10 mouse cellular contexts compared by ENCODE assay signal in genomic region chr13:4133070-4133469, GRCm38 (mm10). TPM values are rescaled to one million over a fixed set of nuclear protein-coding genes. Genes with fewer than 3 reads are reported as not detected.
A peak's percentile ranks its signal among the peaks of the same experiment; 100 is the strongest.
DNase-seq lines count a peak whose midpoint lies in the region; ATAC-seq and TF ChIP-seq lines count a peak whose summit lies in the region.
"Had no signal": no experiment of that assay in that cellular context is flagged by ENCODE, and none has a peak within 500 bp of the region (broad histone marks: within the 10 kb centered on the region; RNA-seq: fewer than 3 reads in every experiment).

No protein-coding gene starts in this region.

- 41% methylated on average over 2 of the region's 2 CpGs for WGBS in midbrain, embryonic 14.5 days
- 50% methylated on average over 2 of the region's 2 CpGs for WGBS in midbrain, embryonic 13.5 days
- 29% methylated on average over 2 of the region's 2 CpGs for WGBS in lung, postnatal 0 days

- H3K9ac ChIP-seq in midbrain, embryonic 14.5 days (replicated peaks; ENCODE audit: low read length) = no peak overlapping the region
- no peak overlapping the region for H3K9ac ChIP-seq in midbrain, embryonic 13.5 days (replicated peaks)
- no peak overlapping the region for H3K9ac ChIP-seq in lung, postnatal 0 days (replicated peaks; ENCODE audit: low read depth)
- H3K9ac ChIP-seq: embryonic facial prominence, embryonic 13.5 days; liver, embryonic 15.5 days had no signal

- no peaks in the 10 kb centered on the region for H3K4me1 ChIP-seq in midbrain, embryonic 14.5 days (ENCODE audit: control insufficient read depth, insufficient read depth, low read length)
- no peaks in the 10 kb centered on the region for H3K4me1 ChIP-seq in midbrain, embryonic 13.5 days (replicated peaks)
- H3K4me1 ChIP-seq in lung, postnatal 0 days (ENCODE audit: insufficient read depth, low read depth, low read length) = no peaks in the 10 kb centered on the region
- H3K4me1 ChIP-seq: embryonic facial prominence, embryonic 13.5 days; liver, embryonic 15.5 days had no signal

- H3K4me2 ChIP-seq in midbrain, embryonic 14.5 days (ENCODE audit: low read length) = no peak overlapping the region
- H3K4me2 ChIP-seq in midbrain, embryonic 13.5 days (replicated peaks) = no peak overlapping the region
- H3K4me2 ChIP-seq in lung, postnatal 0 days (replicated peaks; ENCODE audit: low read depth, low read length) = no peak overlapping the region
- H3K4me2 ChIP-seq: embryonic facial prominence, embryonic 13.5 days; liver, embryonic 15.5 days had no signal

- ATAC-seq in midbrain, embryonic 14.5 days (ENCODE audit: low FRiP score, low TSS enrichment) = no peak
- ATAC-seq in midbrain, embryonic 13.5 days = no peak
- ATAC-seq in lung, postnatal 0 days = no peak

- peak; percentile 2 to 16 for DNase-seq in cerebellum, postnatal 14 days
- DNase-seq in cerebellum, adult 18-20 months = no peak
- peak; percentile 18 for DNase-seq in midbrain, embryonic 14.5 days
- DNase-seq in adrenal gland, postnatal 10 days = peak; percentile 50
- DNase-seq in lung, postnatal 0 days (ENCODE audit: low spot score) = no peak
- no peak for DNase-seq in layer of hippocampus, postnatal 10 days (ENCODE audit: low spot score in 2 of 2)
- DNase-seq in layer of hippocampus, adult 8-10 months (ENCODE audit: low spot score in 2 of 2) = no peak

- H3K4me3 ChIP-seq in midbrain, embryonic 14.5 days (replicated peaks; ENCODE audit: low read depth, low read length) = no peak overlapping the region
- H3K4me3 ChIP-seq in midbrain, embryonic 13.5 days (replicated peaks) = no peak overlapping the region
- H3K4me3 ChIP-seq in lung, postnatal 0 days (ENCODE audit: low read depth, low read length) = no peak overlapping the region
- H3K4me3 ChIP-seq: embryonic facial prominence, embryonic 13.5 days; liver, embryonic 15.5 days had no signal

- peak; percentile 49 for TF ChIP-seq CTCF in lung, postnatal 0 days (IDR thresholded peaks at IDR 0.05)

- no peak for TF ChIP-seq EP300 in lung, postnatal 0 days (IDR thresholded peaks at IDR 0.05)

- H3K27ac ChIP-seq in midbrain, embryonic 14.5 days (replicated peaks; ENCODE audit: low read depth, low read length) = no peak overlapping the region
- H3K27ac ChIP-seq in midbrain, embryonic 13.5 days = no peak overlapping the region
- H3K27ac ChIP-seq in lung, postnatal 0 days (ENCODE audit: low read length) = no peak overlapping the region
- H3K27ac ChIP-seq: embryonic facial prominence, embryonic 13.5 days; liver, embryonic 15.5 days had no signal

- H3K9me3 ChIP-seq in midbrain, embryonic 14.5 days (ENCODE audit: control insufficient read depth, low read length) = no peaks in the 10 kb centered on the region
- no peaks in the 10 kb centered on the region for H3K9me3 ChIP-seq in midbrain, embryonic 13.5 days
- no peaks in the 10 kb centered on the region for H3K9me3 ChIP-seq in lung, postnatal 0 days (ENCODE audit: low read length)
- H3K9me3 ChIP-seq: embryonic facial prominence, embryonic 13.5 days; liver, embryonic 15.5 days had no signal

- no peaks in the 10 kb centered on the region for H3K27me3 ChIP-seq in midbrain, embryonic 14.5 days (ENCODE audit: control insufficient read depth, insufficient read depth, low read length)
- H3K27me3 ChIP-seq in midbrain, embryonic 13.5 days = no peaks in the 10 kb centered on the region
- H3K27me3 ChIP-seq in lung, postnatal 0 days (replicated peaks; ENCODE audit: insufficient read depth, low read length) = no peaks in the 10 kb centered on the region
- H3K27me3 ChIP-seq: embryonic facial prominence, embryonic 13.5 days; liver, embryonic 15.5 days had no signal

- no peaks in the 10 kb centered on the region for H3K36me3 ChIP-seq in midbrain, embryonic 14.5 days (ENCODE audit: control insufficient read depth, insufficient read depth, low read length)
- H3K36me3 ChIP-seq in midbrain, embryonic 13.5 days = no peaks in the 10 kb centered on the region
- H3K36me3 ChIP-seq in lung, postnatal 0 days (ENCODE audit: insufficient read depth, low read length) = no peaks in the 10 kb centered on the region
- H3K36me3 ChIP-seq: embryonic facial prominence, embryonic 13.5 days; liver, embryonic 15.5 days had no signal

RNA-seq across cellular contexts. Expression of gene Akr1c18, which starts 17.4 kb away (rescaled TPM):
- polyA plus RNA-seq in midbrain, embryonic 14.5 days (2014; fragmentation: Nextera tagmentation; extraction: Ambion mirVana) = not detected in 2 replicates
- polyA plus RNA-seq in midbrain, embryonic 13.5 days (2015; fragmentation: Nextera tagmentation; extraction: Ambion mirVana) = not detected in 2 replicates
- total RNA-seq in adrenal gland, postnatal 10 days (2021) = 100 to 1,000 TPM; 382 to 409 TPM
- 0.37 and 1.0 TPM in 2 replicates for polyA plus RNA-seq in lung, postnatal 0 days (2015; fragmentation: Nextera tagmentation; extraction: Ambion mirVana)
- 1 to 10 TPM; 1.4 to 1.8 TPM for total RNA-seq in layer of hippocampus, postnatal 10 days (2021)
- 1 to 10 TPM; 2.1 to 2.8 (median 2.6) TPM for total RNA-seq in layer of hippocampus, adult 8-10 months (2022)

RNA-seq across cellular contexts. Expression of gene Akr1c13, which starts 57.9 kb away (rescaled TPM):
- 1.0 and 1.2 TPM in 2 replicates for polyA plus RNA-seq in midbrain, embryonic 14.5 days (2014; fragmentation: Nextera tagmentation; extraction: Ambion mirVana)
- polyA plus RNA-seq in midbrain, embryonic 13.5 days (2015; fragmentation: Nextera tagmentation; extraction: Ambion mirVana) = 1.3 and 1.6 TPM in 2 replicates
- total RNA-seq in adrenal gland, postnatal 10 days (2021) = 10 to 100 TPM; 25.0 to 25.8 TPM
- polyA plus RNA-seq in lung, postnatal 0 days (2015; fragmentation: Nextera tagmentation; extraction: Ambion mirVana) = 7.3 and 7.9 TPM in 2 replicates
- total RNA-seq in layer of hippocampus, postnatal 10 days (2021) = under 1 TPM; 0.73 to 0.85 TPM
- total RNA-seq in layer of hippocampus, adult 8-10 months (2022) = 1 to 10 TPM in 2 of 4 experiments, not detected in 2; 1.7 to 2.9 TPM

Comparison
In these comparisons a context has a peak if more than half of its experiments do, and no peak if none do; other contexts are left out.
1. DNase-seq: peak in cerebellum, postnatal 14 days (2 of 2), midbrain, embryonic 14.5 days (single experiment) and adrenal gland, postnatal 10 days (single experiment); none in cerebellum, adult 18-20 months (0 of 2), lung, postnatal 0 days (single experiment), layer of hippocampus, postnatal 10 days (0 of 2) and layer of hippocampus, adult 8-10 months (0 of 2).
2. RNA of gene Akr1c18, which starts 17.4 kb away (total RNA-seq): 382 to 409 TPM in adrenal gland, postnatal 10 days; 2.1 to 2.8 TPM in layer of hippocampus, adult 8-10 months and 1.4 to 1.8 TPM in layer of hippocampus, postnatal 10 days; every median in the first group is over 100 times any median in the second.
3. RNA of gene Akr1c13, which starts 57.9 kb away (total RNA-seq): 25.0 to 25.8 TPM in adrenal gland, postnatal 10 days; 1.7 to 2.9 TPM in layer of hippocampus, adult 8-10 months and 0.73 to 0.85 TPM in layer of hippocampus, postnatal 10 days; every median in the first group is over 4 times any median in the second.